Mouse (Mus musculus): Measurements from ENCODE around the gene Kcng4. TPM values are rescaled to one million over a fixed set of nuclear protein-coding genes. Genes with fewer than 3 reads are reported as not detected.

Kcng4 gene
- total RNA-seq, 2 experiments from 2014 or later, result 3.4 to 4.6 TPM

- no peak for DNase-seq (ENCODE audit: extremely low spot score in 1 of 2, low spot score in 1 of 2)
Observed at GRCm38 (mm10) chr8:119617586-119617985, 17.9 kb downstream of the Kcng4 start.

GRCm38 (mm10) chr8:119616811-119617210 is 18.7 kb downstream of the Kcng4 start:
- no peak for DNase-seq (ENCODE audit: extremely low spot score in 1 of 2, low spot score in 1 of 2)

GRCm38 (mm10) chr8:119616358-119616757 is 19.1 kb downstream of the Kcng4 start:
- DNase-seq (ENCODE audit: extremely low spot score in 1 of 2, low spot score in 1 of 2), result no peak

- no peak for DNase-seq (ENCODE audit: extremely low spot score in 1 of 2, low spot score in 1 of 2)
Observed at GRCm38 (mm10) chr8:119615096-119615495, 20.4 kb downstream of the Kcng4 start.

- DNase-seq (ENCODE audit: extremely low spot score in 1 of 2, low spot score in 1 of 2), result no peak
Observed at GRCm38 (mm10) chr8:119612471-119612870, 23.0 kb downstream of the Kcng4 start, which contains the start of gene Adad2. TSS of gene Adad2 (plus strand) at chr8:119612747.

GRCm38 (mm10) chr8:119606224-119606623 is 29.3 kb downstream of the Kcng4 start:
- DNase-seq (ENCODE audit: extremely low spot score in 1 of 2, low spot score in 1 of 2), result no peak

- peak; percentile 92 to 96 for DNase-seq (ENCODE audit: extremely low spot score in 1 of 2, low spot score in 1 of 2)
Observed at GRCm38 (mm10) chr8:119604996-119605395, 30.5 kb downstream of the Kcng4 start, which contains the start of gene Taf1c. TSS of gene Taf1c (minus strand) at chr8:119605222.

- DNase-seq (ENCODE audit: extremely low spot score in 1 of 2, low spot score in 1 of 2), result no peak
Observed at GRCm38 (mm10) chr8:119604398-119604803, 31.1 kb downstream of the Kcng4 start.

GRCm38 (mm10) chr8:119603771-119604170 is 31.7 kb downstream of the Kcng4 start:
- no peak for DNase-seq (ENCODE audit: extremely low spot score in 1 of 2, low spot score in 1 of 2)

GRCm38 (mm10) chr8:119591456-119591855 is 44.0 kb downstream of the Kcng4 start:
- no peak for DNase-seq (ENCODE audit: extremely low spot score in 1 of 2, low spot score in 1 of 2)

GRCm38 (mm10) chr8:119590348-119590747 is 45.1 kb downstream of the Kcng4 start:
- DNase-seq (ENCODE audit: extremely low spot score in 1 of 2, low spot score in 1 of 2), result no peak

GRCm38 (mm10) chr8:119588844-119589243 is 46.6 kb downstream of the Kcng4 start:
- no peak for DNase-seq (ENCODE audit: extremely low spot score in 1 of 2, low spot score in 1 of 2)

- no peak for DNase-seq (ENCODE audit: extremely low spot score in 1 of 2, low spot score in 1 of 2)
Observed at GRCm38 (mm10) chr8:119588321-119588720, 47.2 kb downstream of the Kcng4 start.

GRCm38 (mm10) chr8:119585901-119586300 is 49.6 kb downstream of the Kcng4 start:
- DNase-seq (ENCODE audit: extremely low spot score in 1 of 2, low spot score in 1 of 2), result no peak

GRCm38 (mm10) chr8:119580441-119581161 is 54.9 kb downstream of the Kcng4 start:
- DNase-seq (ENCODE audit: extremely low spot score in 1 of 2, low spot score in 1 of 2), result no peak

- no peak for DNase-seq (ENCODE audit: extremely low spot score in 1 of 2, low spot score in 1 of 2)
Observed at GRCm38 (mm10) chr8:119579096-119579495, 56.4 kb downstream of the Kcng4 start.

- DNase-seq (ENCODE audit: extremely low spot score in 1 of 2, low spot score in 1 of 2), result no peak
Observed at GRCm38 (mm10) chr8:119575366-119575726, 60.1 kb downstream of the Kcng4 start.

- peak; percentile 96 to 97 for DNase-seq (ENCODE audit: extremely low spot score in 1 of 2, low spot score in 1 of 2)
Observed at GRCm38 (mm10) chr8:119574437-119575365, 60.8 kb downstream of the Kcng4 start, which contains the start of the genes Hsdl1 and Dnaaf1. TSS of gene Hsdl1 (minus strand) at chr8:119575183. TSS of gene Dnaaf1 (plus strand) at chr8:119575235.
